Comparison of ENCODE assay signal across 12 mouse cellular contexts in the genomic region with DNA sequence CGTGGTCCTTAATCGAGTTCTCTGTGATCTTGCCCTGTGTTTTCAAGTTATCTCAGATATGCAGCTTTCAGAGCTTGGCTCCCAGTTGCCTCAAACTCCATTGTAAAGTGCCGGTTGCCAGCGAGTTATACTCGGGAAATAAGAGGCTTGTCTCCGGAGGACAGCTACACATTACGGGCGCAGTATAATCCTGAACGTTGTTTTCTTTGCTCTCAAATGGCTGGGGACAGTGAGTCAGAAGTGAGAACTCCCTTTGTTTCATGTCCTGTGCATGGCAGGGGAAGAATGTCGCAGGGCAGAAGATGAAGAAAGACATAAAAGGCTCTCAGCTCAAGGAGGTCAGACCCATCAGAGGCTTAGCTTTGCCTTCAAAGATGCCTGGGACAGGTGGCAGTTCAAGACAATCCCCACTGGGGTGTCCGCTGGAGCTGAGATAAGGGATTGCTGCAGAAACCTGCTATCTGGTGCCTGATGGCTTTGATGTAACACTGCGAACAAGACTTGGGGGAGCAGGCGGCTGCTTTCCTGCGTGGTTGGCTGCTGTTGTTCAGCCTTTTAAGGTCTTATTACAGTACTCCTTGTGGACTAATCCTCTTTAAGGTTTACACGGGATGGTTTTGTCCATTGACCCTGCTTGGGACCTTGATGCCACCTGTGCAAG.
DNase-seq lines count a peak whose midpoint lies in the region; ATAC-seq and TF ChIP-seq lines count a peak whose summit lies in the region.
"Had no signal": no experiment of that assay in that cellular context is flagged by ENCODE, and none has a peak within 500 bp of the region (broad histone marks: within the 10 kb centered on the region; RNA-seq: fewer than 3 reads in every experiment).

No protein-coding gene starts in this region.

- H3K4me3 ChIP-seq in heart, embryonic 15.5 days, result no peak overlapping the region
- no peak overlapping the region for H3K4me3 ChIP-seq in heart, postnatal 0 days (ENCODE audit: low read depth, low read length)
- peak overlapping the region; percentile 23 for H3K4me3 ChIP-seq in midbrain, embryonic 13.5 days (replicated peaks)
- H3K4me3 ChIP-seq: embryonic facial prominence, embryonic 13.5 days; gastrocnemius, adult 2 months had no signal

- peaks cover 3% of the 10 kb centered on the region for H3K4me1 ChIP-seq in heart, embryonic 15.5 days (replicated peaks)
- no peaks in the 10 kb centered on the region for H3K4me1 ChIP-seq in heart, postnatal 0 days (ENCODE audit: control insufficient read depth, insufficient read depth)
- peaks cover 21% of the 10 kb centered on the region for H3K4me1 ChIP-seq in midbrain, embryonic 13.5 days (replicated peaks)

- H3K4me2 ChIP-seq in heart, embryonic 15.5 days, result peak overlapping the region; percentile 23
- H3K4me2 ChIP-seq in heart, postnatal 0 days (ENCODE audit: low read depth, low read length), result peak overlapping the region; percentile 25; the same call in 1 of the 2 replicates
- H3K4me2 ChIP-seq in midbrain, embryonic 13.5 days (replicated peaks), result peak overlapping the region; percentile 47
- H3K4me2 ChIP-seq: embryonic facial prominence, embryonic 13.5 days had no signal

- ATAC-seq in heart, embryonic 15.5 days (replicated peaks; ENCODE audit: insufficient number of reproducible peaks, insufficient read depth, low FRiP score, low read depth), result 0 out of 2 replicates have a peak, but pooled peaks have one; percentile 43
- ATAC-seq in heart, postnatal 0 days (ENCODE audit: insufficient read depth, low read depth), result no peak
- peak; percentile 91 for ATAC-seq in midbrain, embryonic 13.5 days

- WGBS in heart, embryonic 15.5 days, result 16% methylated on average over 15 of the region's 15 CpGs
- WGBS in heart, postnatal 0 days, result 16% methylated on average over 15 of the region's 15 CpGs
- 17% methylated on average over 15 of the region's 15 CpGs for WGBS in midbrain, embryonic 13.5 days

- TF ChIP-seq EP300 in heart, postnatal 0 days (IDR thresholded peaks at IDR 0.05; ENCODE audit: low read depth), result no peak

- H3K9ac ChIP-seq in heart, embryonic 15.5 days, result no peak overlapping the region
- H3K9ac ChIP-seq in heart, postnatal 0 days (replicated peaks; ENCODE audit: low read depth, low read length), result no peak overlapping the region
- H3K9ac ChIP-seq in midbrain, embryonic 13.5 days (replicated peaks), result peak overlapping the region; percentile 41; the same call in 1 of the 2 replicates
- H3K9ac ChIP-seq: embryonic facial prominence, embryonic 13.5 days had no signal

- no peaks in the 10 kb centered on the region for H3K27me3 ChIP-seq in heart, embryonic 15.5 days
- H3K27me3 ChIP-seq in heart, postnatal 0 days (ENCODE audit: control insufficient read depth, insufficient read depth, low read length), result no peaks in the 10 kb centered on the region
- H3K27me3 ChIP-seq in midbrain, embryonic 13.5 days, result no peaks in the 10 kb centered on the region
- H3K27me3 ChIP-seq: embryonic facial prominence, embryonic 13.5 days had no signal

- no peaks in the 10 kb centered on the region for H3K9me3 ChIP-seq in heart, embryonic 15.5 days (replicated peaks)
- H3K9me3 ChIP-seq in heart, postnatal 0 days (replicated peaks; ENCODE audit: control insufficient read depth, low read length), result no peaks in the 10 kb centered on the region
- no peaks in the 10 kb centered on the region for H3K9me3 ChIP-seq in midbrain, embryonic 13.5 days
- H3K9me3 ChIP-seq: embryonic facial prominence, embryonic 13.5 days had no signal

- H3K36me3 ChIP-seq in heart, embryonic 15.5 days, result no peaks in the 10 kb centered on the region
- no peaks in the 10 kb centered on the region for H3K36me3 ChIP-seq in heart, postnatal 0 days (replicated peaks; ENCODE audit: control insufficient read depth, insufficient read depth, low read length)
- no peaks in the 10 kb centered on the region for H3K36me3 ChIP-seq in midbrain, embryonic 13.5 days
- H3K36me3 ChIP-seq: embryonic facial prominence, embryonic 13.5 days had no signal

- TF ChIP-seq POLR2A in brain, embryonic 14.5 days (IDR thresholded peaks at IDR 0.05; ENCODE audit: borderline replicate concordance, extremely low read depth, insufficient read depth, insufficient read length, poor library complexity, severe bottlenecking), result no peak

- intact Hi-C loops in heart, postnatal 36 days (cut with DNase I), result no loop called here
- intact Hi-C loops in gastrocnemius, postnatal 36 days (cut with DNase I), result no loop called here

- H3K27ac ChIP-seq in heart, embryonic 15.5 days, result no peak overlapping the region
- H3K27ac ChIP-seq in heart, postnatal 0 days (ENCODE audit: low read depth), result no peak overlapping the region
- H3K27ac ChIP-seq in midbrain, embryonic 13.5 days, result peak overlapping the region; percentile 74
- H3K27ac ChIP-seq: embryonic facial prominence, embryonic 13.5 days; gastrocnemius, adult 2 months had no signal

- DNase-seq in heart, postnatal 36 days, result no peak
- DNase-seq in brain, embryonic 14.5 days (ENCODE audit: low read depth), result peak; percentile 81
- DNase-seq in heart, postnatal 0 days (ENCODE audit: low spot score), result no peak
- no peak for DNase-seq in kidney, adult 8-10 months
- no peak for DNase-seq in thymus, postnatal 4 days
- DNase-seq in gastrocnemius, postnatal 36 days, result no peak
- DNase-seq: gastrocnemius, adult 2 months; kidney, postnatal 14 days; thymus, postnatal 25 days had no signal

- no peak for TF ChIP-seq CTCF in brain, embryonic 14.5 days (IDR thresholded peaks at IDR 0.05; ENCODE audit: borderline replicate concordance, extremely low read depth, insufficient read depth, insufficient read length)
- no peak for TF ChIP-seq CTCF in heart, postnatal 0 days (IDR thresholded peaks at IDR 0.05; ENCODE audit: low read depth)
